Mouse (Mus musculus) forebrain, postnatal 0 days (tissue): ENCODE measurements around the gene Ssr2. TPM values are rescaled to one million over a fixed set of nuclear protein-coding genes. Genes with fewer than 3 reads are reported as not detected.

Source experiments
- ATAC-seq: fragments of 200-750 bp; cut with Nextera tagmentation; 2 replicates; pipeline ENCODE4 v1.8.0; 2017; ENCODE audit warnings: mild to moderate bottlenecking, moderate library complexity
- DNase-seq: peaks from one replicate; pipeline ENCODE4 v3.0.0-alpha.2; 2015
- H3K27ac ChIP-seq: fragments of 300-500 bp; sonication (generic); 2 replicates; pipeline ENCODE4 v1.5.1; 2014; ENCODE audit warnings: low read depth, mild to moderate bottlenecking, antibody characterized with exemption, low read length, moderate library complexity, mixed read lengths
- H3K27me3 ChIP-seq: fragments of 300-500 bp; sonication (generic); 2 replicates; pipeline ENCODE4 v1.6.1; 2014; ENCODE audit warnings: mild to moderate bottlenecking, low read length, mixed read lengths; ENCODE audit not compliant: insufficient read depth
- H3K36me3 ChIP-seq: fragments of 300-500 bp; sonication (generic); 2 replicates; pipeline ENCODE4 v1.6.1; 2014; ENCODE audit warnings: mild to moderate bottlenecking, moderate library complexity; ENCODE audit not compliant: insufficient read depth
- H3K4me1 ChIP-seq: fragments of 300-500 bp; sonication (generic); 2 replicates; pipeline ENCODE4 v1.6.1; 2014; ENCODE audit warnings: antibody characterized with exemption; ENCODE audit not compliant: insufficient read depth
- H3K4me2 ChIP-seq: fragments of 300-500 bp; sonication (generic); 2 replicates; pipeline ENCODE4 v1.6.1; 2014; ENCODE audit warnings: low read depth, mild to moderate bottlenecking, moderate library complexity
- H3K4me3 ChIP-seq: fragments of 300-500 bp; sonication (generic); 2 replicates; pipeline ENCODE4 v1.5.1; 2014; ENCODE audit warnings: low read depth, low read length, mixed read lengths
- H3K9ac ChIP-seq: fragments of 300-500 bp; sonication (generic); 2 replicates; pipeline ENCODE4 v1.6.1; 2014; ENCODE audit warnings: mild to moderate bottlenecking
- H3K9me3 ChIP-seq: fragments of 300-500 bp; sonication (generic); 2 replicates; pipeline ENCODE4 v1.6.1; 2016; ENCODE audit warnings: low read length
- CTCF ChIP-seq: sonication (generic); IDR thresholded peaks from 2 replicates; pipeline ENCODE4 v1.5.1; 2016; ENCODE audit warnings: antibody characterized with exemption, control low read depth, low read depth
- WGBS: fragments of 180-500 bp; shearing (Covaris S2); extraction: QIAGEN DNeasy Blood & Tissue Kit; methylation state at CpG from one replicate; pipeline ENCODE4 v1.1.7; 2014; 5-methylcytosine and 5-hydroxymethylcytosine counted together
- polyA plus RNA-seq: library from polyadenylated mRNA; unstranded; fragments of >200 nt; fragmentation: Nextera tagmentation; extraction: Ambion mirVana; gene quantifications from 2 replicates; pipeline ENCODE4 v1.2.1, GENCODE M21; 2015
- total RNA-seq: library from RNA; depleted of rRNA; stranded (reverse); fragments of >200 nt; gene quantifications from 2 replicates; pipeline ENCODE4 v1.2.3, GENCODE M21; 2014

The Ssr2 gene
- total and polyA plus RNA-seq, 2 experiments from 2014 or later = 204 to 254 TPM

DNA sequence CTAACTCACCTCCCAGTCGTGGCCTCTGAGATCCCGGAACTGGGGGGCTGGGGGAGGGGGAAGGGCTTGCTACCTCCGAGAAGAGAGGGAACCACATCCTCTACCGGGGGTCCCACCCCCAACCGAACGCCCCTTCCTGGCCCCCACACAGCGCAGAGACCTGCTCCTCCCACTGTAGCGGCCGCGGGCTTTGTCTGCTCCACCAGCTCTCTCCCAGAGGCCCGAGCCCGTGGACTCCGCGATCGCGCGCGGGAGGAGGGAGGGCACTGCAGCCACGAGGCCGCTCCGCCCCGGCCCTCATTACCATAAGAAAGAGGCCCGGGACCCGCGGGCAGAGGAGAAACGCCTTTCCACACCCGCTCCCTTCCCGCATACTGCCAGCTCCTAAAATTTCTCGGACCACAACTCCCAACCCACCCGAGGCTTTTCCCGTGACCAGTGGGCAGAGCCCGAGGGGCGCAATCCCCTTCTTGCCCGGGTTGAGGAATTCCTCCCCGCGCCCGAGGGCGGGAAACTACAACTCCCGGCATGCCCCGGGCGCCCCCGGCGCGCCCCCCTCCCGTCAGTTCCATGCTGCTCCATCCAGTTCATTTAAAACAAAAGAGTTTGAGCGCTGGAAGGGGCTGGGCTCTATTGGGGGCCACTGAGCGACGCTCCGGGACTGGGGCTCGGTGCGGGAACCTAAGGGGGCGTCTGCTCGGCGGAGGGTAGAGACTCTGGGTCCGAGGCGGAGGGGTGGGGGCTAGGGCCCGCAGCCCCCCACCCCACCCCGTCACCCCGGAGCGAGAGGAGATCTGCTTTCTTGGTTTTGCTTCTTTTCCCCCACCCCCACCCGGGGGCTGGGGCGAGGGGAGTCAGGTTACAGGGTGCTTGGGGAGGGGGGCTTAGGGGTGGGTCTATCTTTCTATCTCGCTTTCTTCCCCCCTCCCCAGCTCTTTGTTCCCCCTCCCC is 44.1 kb upstream of the Ssr2 start:
- peaks cover 9% of the 10 kb centered on the region for H3K36me3 ChIP-seq

DNA sequence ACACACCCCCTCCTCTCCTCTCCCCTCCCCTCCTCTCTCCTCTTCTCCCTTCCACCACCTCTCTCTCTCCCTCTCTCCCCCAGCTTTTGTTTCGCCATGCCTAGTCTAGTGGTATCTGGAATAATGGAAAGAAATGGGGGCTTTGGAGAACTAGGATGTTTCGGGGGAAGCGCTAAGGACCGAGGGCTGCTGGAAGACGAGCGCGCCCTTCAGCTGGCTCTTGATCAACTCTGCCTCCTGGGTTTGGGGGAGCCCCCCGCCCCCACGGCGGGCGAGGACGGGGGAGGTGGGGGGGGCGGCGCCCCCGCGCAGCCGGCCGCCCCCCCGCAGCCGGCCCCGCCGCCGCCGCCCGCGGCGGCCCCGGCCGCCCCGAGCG is 43.4 kb upstream of the Ssr2 start, which contains the start of gene Mex3a:
Gene Mex3a, plus strand, starts transcription at position 97 of the 376 bp plus-strand sequence.
- Histone ChIP-seq H3K9ac (peak within 1 kb of the TSS; percentile 100), H3K9me3 (no peaks in the 10 kb centered on the region), H3K4me1 (peaks cover 49% of the 10 kb centered on the region), H3K4me2 (peak within 1 kb of the TSS; percentile 78), H3K4me3 (peak within 1 kb of the TSS; percentile 60), H3K27me3 (no peaks in the 10 kb centered on the region), H3K36me3 (peaks cover 16% of the 10 kb centered on the region), H3K27ac (peak within 1 kb of the TSS; percentile 99)
- no peak for ATAC-seq
- WGBS = 5% methylated on average over 26 of the region's 31 CpGs
- no peak for TF ChIP-seq CTCF
- no peak for DNase-seq

More for the DNA sequence above, 44.1 kb upstream of the Ssr2 start:
- Histone ChIP-seq H3K4me1 (peaks cover 42% of the 10 kb centered on the region), H3K4me2 (peak overlapping the region; percentile 78), H3K4me3 (peak overlapping the region; percentile 60), H3K27ac (peak overlapping the region; percentile 99), H3K9ac (peak overlapping the region; percentile 100), H3K9me3 (no peaks in the 10 kb centered on the region), H3K27me3 (no peaks in the 10 kb centered on the region)
- no peak for TF ChIP-seq CTCF
- DNase-seq (peak; percentile 94), ATAC-seq (peak; percentile 88)
- WGBS = 1% methylated on average over 58 of the region's 63 CpGs

GRCm38 (mm10) chr3:88532689-88533511 is 42.8 kb upstream of the Ssr2 start:
- no peak for TF ChIP-seq CTCF
- Histone ChIP-seq H3K9ac (peak overlapping the region; percentile 100), H3K27me3 (no peaks in the 10 kb centered on the region), H3K9me3 (no peaks in the 10 kb centered on the region), H3K36me3 (peaks cover 22% of the 10 kb centered on the region), H3K4me2 (peak overlapping the region; percentile 78), H3K4me1 (peaks cover 43% of the 10 kb centered on the region), H3K4me3 (peak overlapping the region; percentile 60), H3K27ac (peak overlapping the region; percentile 99)
- under 1% methylated on average over 40 of the region's 40 CpGs for WGBS
- ATAC-seq (peak; percentile 34), DNase-seq (peak; percentile 77)

- peak overlapping the region; percentile 60 for H3K4me3 ChIP-seq
- H3K27ac ChIP-seq = peak overlapping the region; percentile 99
- peaks cover 39% of the 10 kb centered on the region for H3K4me1 ChIP-seq
- H3K9me3 ChIP-seq = no peaks in the 10 kb centered on the region
- TF ChIP-seq CTCF = no peak
- DNase-seq = no peak
- H3K9ac ChIP-seq = peak overlapping the region; percentile 100
- H3K4me2 ChIP-seq = peak overlapping the region; percentile 78
- peaks cover 30% of the 10 kb centered on the region for H3K36me3 ChIP-seq
- WGBS = 6% methylated on average over 5 of the region's 5 CpGs
- H3K27me3 ChIP-seq = no peaks in the 10 kb centered on the region
- ATAC-seq = no peak
Measured at GRCm38 (mm10) chr3:88533706-88534105, 42.0 kb upstream of the Ssr2 start.

GRCm38 (mm10) chr3:88535005-88535404 is 40.7 kb upstream of the Ssr2 start:
- Histone ChIP-seq H3K4me3 (peak overlapping the region; percentile 60), H3K4me2 (peak overlapping the region; percentile 78), H3K4me1 (peaks cover 29% of the 10 kb centered on the region), H3K9me3 (no peaks in the 10 kb centered on the region), H3K27ac (peak overlapping the region; percentile 58), H3K9ac (peak overlapping the region; percentile 56), H3K36me3 (peaks cover 37% of the 10 kb centered on the region), H3K27me3 (no peaks in the 10 kb centered on the region)
- no peak for DNase-seq
- ATAC-seq = no peak
- 7% methylated on average over 3 of the region's 3 CpGs for WGBS
- TF ChIP-seq CTCF = no peak

- Histone ChIP-seq H3K27me3 (no peaks in the 10 kb centered on the region), H3K36me3 (peaks cover 41% of the 10 kb centered on the region), H3K27ac (peak overlapping the region; percentile 58), H3K4me3 (peak overlapping the region; percentile 60), H3K9ac (peak overlapping the region; percentile 56), H3K4me2 (peak overlapping the region; percentile 78), H3K9me3 (no peaks in the 10 kb centered on the region), H3K4me1 (peaks cover 23% of the 10 kb centered on the region)
- TF ChIP-seq CTCF = no peak
- DNase-seq = no peak
- no peak for ATAC-seq
- WGBS = 15% methylated on average over 4 of the region's 4 CpGs
Measured at GRCm38 (mm10) chr3:88535527-88535926, 40.1 kb upstream of the Ssr2 start.
